Mouse (Mus musculus) cortical plate, adult 2 months (tissue): ENCODE measurements at regions not wholly inside any gene's neighbourhood (a gene's known extent, or its start where the extent isn't known, plus 50 kb on each side); places are given as distances from the start of the nearest gene placed in this dataset.

Source experiments
- H3K27ac ChIP-seq: fragments of 200-500 bp; 2 replicates; pipeline ENCODE4 v1.5.1; 2012; ENCODE audit warnings: low read length, control low read depth, inconsistent platforms; ENCODE audit not compliant: insufficient read depth
- H3K4me1 ChIP-seq: fragments of 200-500 bp; 2 replicates; pipeline ENCODE4 v1.6.1; 2011; ENCODE audit warnings: low read length; ENCODE audit not compliant: control insufficient read depth, insufficient read depth
- H3K4me3 ChIP-seq: fragments of 200-500 bp; 2 replicates; pipeline ENCODE4 v1.5.1; 2011; ENCODE audit warnings: mild to moderate bottlenecking, low read length, control low read depth; ENCODE audit not compliant: insufficient read depth
- CTCF ChIP-seq: fragments of 200-500 bp; IDR thresholded peaks from 2 replicates; pipeline ENCODE4 v1.5.1; 2011; ENCODE audit warnings: mild to moderate bottlenecking, control low read depth, low read length; ENCODE audit not compliant: insufficient read depth; ENCODE audit errors: extremely low read depth
- POLR2A ChIP-seq: fragments of 200-500 bp; IDR thresholded peaks from 2 replicates; pipeline ENCODE4 v1.6.1; 2011; ENCODE audit warnings: mild to moderate bottlenecking, low read length, control low read depth; ENCODE audit not compliant: insufficient read depth; ENCODE audit errors: extremely low read depth

DNA sequence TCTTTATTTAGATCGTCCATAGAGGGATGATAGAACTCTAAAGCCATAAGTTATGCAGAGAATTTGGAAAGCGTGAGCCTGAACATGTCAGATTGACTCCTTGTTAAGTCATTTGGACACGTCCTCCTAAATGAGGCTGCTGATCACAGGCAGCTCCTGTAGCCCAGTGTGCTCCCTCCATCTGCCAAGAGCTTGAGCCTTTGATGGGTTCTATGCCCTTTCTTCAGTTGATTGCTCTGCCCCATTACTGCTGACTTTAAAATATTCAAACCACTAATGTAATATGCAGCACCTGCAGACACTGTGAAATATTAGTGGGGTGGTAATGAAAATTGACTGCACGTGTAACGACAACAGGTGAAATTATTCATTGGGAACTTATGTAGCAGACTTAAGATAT lies 874.6 kb upstream of the Lcorl start:
- Histone ChIP-seq H3K4me1 (no peaks in the 10 kb centered on the region), H3K27ac (no peak overlapping the region), H3K4me3 (no peak overlapping the region)
- no peak for TF ChIP-seq CTCF
- TF ChIP-seq POLR2A: no peak

- Histone ChIP-seq H3K4me3 (no peak overlapping the region), H3K4me1 (no peaks in the 10 kb centered on the region), H3K27ac (no peak overlapping the region)
- TF ChIP-seq POLR2A: no peak
- no peak for TF ChIP-seq CTCF
Measured at GRCm38 (mm10) chr5:46731297-46731696, 873.9 kb upstream of the Lcorl start.

GRCm38 (mm10) chr5:46709596-46709995 lies 852.2 kb upstream of the Lcorl start:
- TF ChIP-seq POLR2A (no peak), CTCF (no peak)
- Histone ChIP-seq H3K27ac (no peak overlapping the region), H3K4me1 (no peaks in the 10 kb centered on the region), H3K4me3 (no peak overlapping the region)

DNA sequence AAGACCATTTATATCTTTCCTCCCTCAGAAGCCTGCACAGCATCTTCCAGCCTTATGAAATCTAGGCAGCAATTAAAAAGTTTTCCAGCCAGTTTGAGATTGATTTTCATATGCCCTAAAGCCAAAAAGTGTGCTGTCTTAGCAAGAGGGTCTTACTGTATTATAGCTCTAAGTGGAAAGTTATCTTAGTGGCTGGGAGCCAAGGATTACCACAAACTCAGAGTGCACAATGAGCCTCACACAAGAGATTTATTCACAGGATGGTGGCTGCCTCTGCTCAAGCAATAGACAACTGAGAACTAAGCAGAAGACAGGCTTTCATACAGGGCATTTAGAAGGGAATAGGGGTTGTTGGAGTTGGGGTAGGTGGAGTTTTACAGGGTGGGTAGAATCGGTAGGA lies 850.4 kb upstream of the Lcorl start:
- Histone ChIP-seq H3K4me1 (no peaks in the 10 kb centered on the region), H3K27ac (no peak overlapping the region), H3K4me3 (no peak overlapping the region)
- TF ChIP-seq POLR2A: no peak
- TF ChIP-seq CTCF: no peak

DNA sequence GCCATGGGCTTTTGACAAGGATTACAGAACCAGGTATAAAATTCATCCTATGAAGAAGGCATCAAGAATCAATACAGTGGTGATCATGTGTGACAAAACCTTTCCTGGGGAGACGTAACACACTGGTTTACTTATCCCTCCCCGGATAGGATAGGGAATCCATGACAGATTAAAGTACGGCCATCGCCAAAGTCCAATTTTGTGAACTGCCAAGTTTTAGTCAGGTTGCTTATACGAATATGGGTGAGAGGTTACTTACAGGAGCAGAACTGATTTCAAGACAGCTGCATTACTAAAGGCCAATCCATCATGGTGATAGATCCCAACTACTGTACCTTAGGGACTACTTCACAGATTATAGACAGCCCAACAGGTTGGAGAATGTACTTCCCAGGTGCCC lies 849.6 kb upstream of the Lcorl start:
- no peak overlapping the region for H3K27ac ChIP-seq
- no peak overlapping the region for H3K4me3 ChIP-seq
- TF ChIP-seq POLR2A (no peak), CTCF (no peak)
- no peaks in the 10 kb centered on the region for H3K4me1 ChIP-seq

DNA sequence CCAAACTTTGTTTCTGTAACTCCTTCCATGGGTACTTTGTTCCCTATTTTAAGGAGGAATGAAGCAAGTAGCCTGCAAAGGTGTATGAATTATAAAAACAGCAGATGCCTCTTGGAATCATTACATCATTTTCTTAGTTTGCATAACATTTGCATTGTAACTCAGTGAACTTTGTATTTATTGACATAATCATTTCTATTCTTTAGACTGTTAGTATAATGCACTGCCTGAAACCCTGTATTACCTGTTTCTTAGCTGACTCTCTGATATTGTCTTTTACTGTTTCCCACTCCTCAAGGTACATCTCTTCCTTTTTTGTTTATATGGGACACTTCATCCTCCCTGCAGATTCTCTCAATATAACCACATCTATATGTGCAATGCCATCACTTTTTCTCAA lies 820.6 kb upstream of the Lcorl start:
- Histone ChIP-seq H3K4me1 (no peaks in the 10 kb centered on the region), H3K27ac (no peak overlapping the region), H3K4me3 (no peak overlapping the region)
- TF ChIP-seq POLR2A: no peak
- no peak for TF ChIP-seq CTCF

DNA sequence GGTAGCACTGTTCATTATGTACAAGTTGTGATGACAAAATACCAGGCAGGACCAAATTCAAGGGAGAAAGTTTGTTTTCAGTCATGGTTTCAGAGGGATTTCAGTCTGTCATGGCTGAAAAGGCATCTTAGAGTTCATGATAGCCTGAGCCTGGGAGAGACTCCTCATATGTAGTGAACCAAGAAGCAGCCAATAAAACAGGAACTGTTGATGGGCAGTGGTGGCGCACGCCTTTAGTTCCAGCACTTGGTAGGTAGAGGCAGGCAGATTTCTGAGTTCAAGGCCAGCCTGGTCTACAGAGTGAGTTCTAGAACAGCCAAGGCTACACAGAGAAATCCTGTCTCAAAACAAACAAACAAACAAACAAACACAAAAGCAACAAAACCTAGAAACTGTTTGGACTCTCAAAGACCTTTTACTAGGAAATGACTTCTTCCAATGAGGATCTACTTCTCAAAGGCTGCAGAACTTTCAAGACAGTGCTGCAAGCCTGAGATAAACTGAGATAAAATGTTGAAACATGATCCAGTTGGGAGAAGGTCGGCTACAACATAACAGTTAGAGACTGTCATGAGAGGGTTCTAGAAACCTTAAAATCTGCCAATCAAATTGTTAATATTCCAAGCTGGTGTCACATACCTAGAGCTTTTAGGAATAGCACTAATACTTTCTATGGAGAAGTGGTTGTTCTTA lies 817.5 kb upstream of the Lcorl start:
- no peak overlapping the region for H3K27ac ChIP-seq
- H3K4me3 ChIP-seq: no peak overlapping the region
- no peaks in the 10 kb centered on the region for H3K4me1 ChIP-seq
- TF ChIP-seq CTCF: no peak
- TF ChIP-seq POLR2A: no peak

DNA sequence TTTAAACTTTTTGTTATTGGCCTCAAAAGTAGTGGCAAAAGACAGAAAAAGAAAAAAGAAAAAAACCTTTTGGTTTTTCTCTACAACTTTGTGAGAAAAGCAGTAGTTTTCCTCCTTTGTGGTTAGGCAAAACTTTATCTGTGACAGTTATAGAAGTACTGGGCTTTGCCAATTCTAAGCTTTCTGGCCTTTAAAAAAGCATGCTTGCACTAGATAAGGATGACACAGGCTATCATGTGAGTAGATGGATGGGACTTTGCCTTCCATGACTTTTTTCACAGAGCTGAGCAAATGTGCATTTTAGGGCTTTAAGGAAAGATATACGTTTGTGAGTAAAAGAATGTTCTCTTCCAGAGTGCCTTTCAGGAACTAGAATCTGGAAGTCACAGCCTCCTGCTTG lies 816.0 kb upstream of the Lcorl start:
- no peak overlapping the region for H3K27ac ChIP-seq
- H3K4me3 ChIP-seq: no peak overlapping the region
- H3K4me1 ChIP-seq: no peaks in the 10 kb centered on the region
- TF ChIP-seq POLR2A (no peak), CTCF (no peak)

DNA sequence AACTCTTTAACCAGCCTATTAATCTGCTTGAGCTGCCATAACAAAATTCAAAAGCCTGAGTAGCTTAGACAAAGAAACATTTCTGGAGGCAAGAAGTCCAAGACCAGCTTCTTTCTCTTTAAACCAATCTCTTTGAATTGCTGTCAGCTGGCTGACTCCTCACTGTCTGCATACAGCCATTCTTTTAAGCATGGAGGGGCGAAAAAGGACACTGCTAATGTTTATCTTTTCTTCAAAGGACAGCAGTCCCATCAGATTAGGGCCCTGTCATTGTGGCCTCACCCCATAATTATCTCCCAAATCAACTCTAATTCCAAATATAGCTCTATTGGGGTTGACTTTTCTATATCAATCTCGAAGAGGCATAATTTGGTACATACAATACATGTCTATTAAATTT lies 813.1 kb upstream of the Lcorl start:
- Histone ChIP-seq H3K27ac (no peak overlapping the region), H3K4me3 (no peak overlapping the region), H3K4me1 (no peaks in the 10 kb centered on the region)
- TF ChIP-seq POLR2A (no peak), CTCF (no peak)

DNA sequence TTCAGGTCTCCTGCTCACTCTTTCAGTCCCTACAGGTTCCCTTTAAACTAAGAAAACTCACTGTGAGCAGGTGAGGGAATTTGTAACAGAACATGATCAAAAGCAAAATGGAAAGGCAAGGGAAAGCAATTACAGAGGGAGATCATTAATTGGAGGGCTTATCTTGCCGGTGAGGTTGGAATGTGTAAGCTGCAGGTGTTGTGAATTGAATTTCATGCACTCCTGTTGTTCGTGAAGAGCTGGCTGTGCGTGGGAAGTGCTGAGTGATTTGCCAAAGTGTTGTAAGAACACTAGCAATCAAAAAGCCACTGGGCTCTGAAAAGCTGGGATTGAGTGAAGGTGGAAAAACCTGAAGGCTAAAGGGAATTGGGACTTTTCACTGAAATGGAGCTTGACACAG lies 808.8 kb upstream of the Lcorl start:
- H3K4me1 ChIP-seq: no peaks in the 10 kb centered on the region
- H3K4me3 ChIP-seq: no peak overlapping the region
- no peak for TF ChIP-seq POLR2A
- TF ChIP-seq CTCF: no peak
- no peak overlapping the region for H3K27ac ChIP-seq
